In genomic region chr6:83523194-83523593, GRCm38 (mm10) we compare ENCODE assay signal across 19 mouse cellular contexts. TPM values are rescaled to one million over a fixed set of nuclear protein-coding genes. Genes with fewer than 3 reads are reported as not detected.
DNase-seq lines count a peak whose midpoint lies in the region; ATAC-seq and TF ChIP-seq lines count a peak whose summit lies in the region.
"Had no signal": no experiment of that assay in that cellular context is flagged by ENCODE, and none has a peak within 500 bp of the region (broad histone marks: within the 10 kb centered on the region; RNA-seq: fewer than 3 reads in every experiment).

No protein-coding gene starts in this region.

- H3K4me1 ChIP-seq in heart, embryonic 13.5 days, result peaks cover 23% of the 10 kb centered on the region
- peaks cover 14% of the 10 kb centered on the region for H3K4me1 ChIP-seq in cerebellum, adult 2 months (ENCODE audit: control insufficient read depth, insufficient read depth, low read length)
- peaks cover 13% of the 10 kb centered on the region for H3K4me1 ChIP-seq in liver, embryonic 13.5 days (replicated peaks)
- H3K4me1 ChIP-seq: embryonic facial prominence, embryonic 13.5 days; midbrain, embryonic 13.5 days; neural tube, embryonic 12.5 days had no signal

- no peak for TF ChIP-seq CTCF in cerebellum, adult 2 months (IDR thresholded peaks at IDR 0.05; ENCODE audit: borderline replicate concordance, insufficient read depth, low read depth, low read length)

- no peak for TF ChIP-seq POLR2A in cerebellum, adult 2 months (IDR thresholded peaks at IDR 0.05; ENCODE audit: borderline replicate concordance, insufficient read depth, low read length)

- H3K9ac ChIP-seq in heart, embryonic 13.5 days, result peak overlapping the region; percentile 50
- H3K9ac ChIP-seq in liver, embryonic 13.5 days, result 0 out of 2 replicates have a peak overlapping the region, but pooled peaks have one; percentile 29
- H3K9ac ChIP-seq: embryonic facial prominence, embryonic 13.5 days; heart, embryonic 15.5 days; midbrain, embryonic 13.5 days; neural tube, embryonic 12.5 days had no signal

- H3K4me2 ChIP-seq in heart, embryonic 13.5 days, result peak overlapping the region; percentile 36
- no peak overlapping the region for H3K4me2 ChIP-seq in liver, embryonic 13.5 days
- H3K4me2 ChIP-seq: embryonic facial prominence, embryonic 13.5 days; heart, embryonic 15.5 days; midbrain, embryonic 13.5 days; neural tube, embryonic 12.5 days had no signal

- no peaks in the 10 kb centered on the region for H3K9me3 ChIP-seq in heart, embryonic 13.5 days
- no peaks in the 10 kb centered on the region for H3K9me3 ChIP-seq in liver, embryonic 13.5 days (replicated peaks)
- H3K9me3 ChIP-seq: embryonic facial prominence, embryonic 13.5 days; heart, embryonic 15.5 days; hindbrain, embryonic 10.5 days; midbrain, embryonic 13.5 days; neural tube, embryonic 12.5 days had no signal

- no peaks in the 10 kb centered on the region for H3K36me3 ChIP-seq in heart, embryonic 13.5 days
- H3K36me3 ChIP-seq in liver, embryonic 13.5 days, result no peaks in the 10 kb centered on the region
- H3K36me3 ChIP-seq: embryonic facial prominence, embryonic 13.5 days; heart, embryonic 15.5 days; hindbrain, embryonic 10.5 days; midbrain, embryonic 13.5 days; neural tube, embryonic 12.5 days had no signal

- no peak overlapping the region for H3K27ac ChIP-seq in heart, embryonic 13.5 days (replicated peaks)
- H3K27ac ChIP-seq in cerebellum, adult 2 months (ENCODE audit: insufficient read depth, low read length), result peak overlapping the region; percentile 12
- H3K27ac ChIP-seq in liver, embryonic 13.5 days, result no peak overlapping the region
- H3K27ac ChIP-seq: embryonic facial prominence, embryonic 13.5 days; heart, embryonic 15.5 days; hindbrain, embryonic 10.5 days; midbrain, embryonic 13.5 days; neural tube, embryonic 12.5 days had no signal

- no peaks in the 10 kb centered on the region for H3K27me3 ChIP-seq in heart, embryonic 13.5 days (replicated peaks)
- H3K27me3 ChIP-seq in cerebellum, adult 2 months (ENCODE audit: control insufficient read depth, insufficient read depth, low read length), result no peaks in the 10 kb centered on the region
- peaks cover 4% of the 10 kb centered on the region; the same call in 1 of the 2 replicates for H3K27me3 ChIP-seq in liver, embryonic 13.5 days
- H3K27me3 ChIP-seq: embryonic facial prominence, embryonic 13.5 days; heart, embryonic 15.5 days; midbrain, embryonic 13.5 days; neural tube, embryonic 12.5 days had no signal

- no peak for ATAC-seq in heart, embryonic 13.5 days (ENCODE audit: extremely low read depth, insufficient number of reproducible peaks, low FRiP score, low TSS enrichment)
- ATAC-seq in liver, embryonic 13.5 days (ENCODE audit: low read depth), result no peak
- ATAC-seq: forebrain, embryonic 14.5 days; midbrain, embryonic 13.5 days had no signal

- WGBS in heart, embryonic 13.5 days, result 7% methylated on average over 6 of the region's 6 CpGs
- 12% methylated on average over 6 of the region's 6 CpGs for WGBS in cerebellum, adult 2 months
- WGBS in liver, embryonic 13.5 days (ENCODE audit: insufficient replicate concordance), result 34% methylated on average over 6 of the region's 6 CpGs

- no peak overlapping the region for H3K4me3 ChIP-seq in heart, embryonic 13.5 days
- H3K4me3 ChIP-seq in cerebellum, adult 2 months (replicated peaks; ENCODE audit: insufficient read depth, low read depth, low read length), result no peak overlapping the region
- no peak overlapping the region for H3K4me3 ChIP-seq in liver, embryonic 13.5 days (replicated peaks)
- H3K4me3 ChIP-seq: embryonic facial prominence, embryonic 13.5 days; heart, embryonic 15.5 days; hindbrain, embryonic 10.5 days; midbrain, embryonic 13.5 days; neural tube, embryonic 12.5 days had no signal

- no peak for DNase-seq in heart, adult 18-20 months
- DNase-seq in brain, adult 2 months (ENCODE audit: low read depth, low spot score), result peak; percentile 63
- DNase-seq in cerebellum, adult 2 months, result peak; percentile 50 to 52
- DNase-seq in liver, embryonic 13.5 days, result no peak
- DNase-seq in kidney, postnatal 14 days, result no peak
- DNase-seq in adrenal gland, postnatal 14 days, result no peak
- DNase-seq: B cell, adult 2 months; gastrocnemius, postnatal 14 days; lung, postnatal 14 days; right cerebral cortex, postnatal 4 days; thymus, postnatal 4 days had no signal

RNA-seq across cellular contexts. Expression of gene Actg2, which starts 12.9 kb away (rescaled TPM):
- polyA plus RNA-seq in heart, embryonic 13.5 days (2015; fragmentation: Nextera tagmentation; extraction: Ambion mirVana), result 15.2 and 20.7 TPM in 2 replicates
- 1 to 10 TPM in 1 of 2 experiments, under 1 TPM in 1; 0.84 to 1.9 TPM for total RNA-seq in heart, adult 18-20 months (2021)
- polyA plus RNA-seq in cerebellum, adult 2 months (2012; rRNA removed), result 0.76 and 0.97 TPM in 2 replicates
- polyA plus RNA-seq in liver, embryonic 13.5 days (2015; fragmentation: Nextera tagmentation; extraction: Ambion mirVana), result 5.9 and 6.1 TPM in 2 replicates
- 2.0 and 5.0 TPM in 2 replicates for total RNA-seq in adrenal gland, postnatal 14 days (2021)
- total RNA-seq: megakaryocyte, adult 5-6 weeks had no signal

RNA-seq across cellular contexts. Expression of gene Dguok, which starts 16.4 kb away (rescaled TPM):
- polyA plus RNA-seq in heart, embryonic 13.5 days (2015; fragmentation: Nextera tagmentation; extraction: Ambion mirVana), result 54.0 and 55.2 TPM in 2 replicates
- 10 to 100 TPM; 34.7 to 35.0 TPM for total RNA-seq in heart, adult 18-20 months (2021)
- 97.3 and 108 TPM in 2 replicates for polyA plus RNA-seq in cerebellum, adult 2 months (2012; rRNA removed)
- 25.3 and 29.1 TPM in 2 replicates for polyA plus RNA-seq in liver, embryonic 13.5 days (2015; fragmentation: Nextera tagmentation; extraction: Ambion mirVana)
- total RNA-seq in adrenal gland, postnatal 14 days (2021), result 45.2 and 46.6 TPM in 2 replicates

RNA-seq across cellular contexts. Expression of gene Stambp, which starts 49.3 kb away (rescaled TPM):
- polyA plus RNA-seq in heart, embryonic 13.5 days (2015; fragmentation: Nextera tagmentation; extraction: Ambion mirVana), result 21.4 and 24.2 TPM in 2 replicates
- 10 to 100 TPM; 10.2 to 13.8 TPM for total RNA-seq in heart, adult 18-20 months (2021)
- 39.0 and 41.8 TPM in 2 replicates for polyA plus RNA-seq in cerebellum, adult 2 months (2012; rRNA removed)
- 10.8 and 14.1 TPM in 2 replicates for polyA plus RNA-seq in liver, embryonic 13.5 days (2015; fragmentation: Nextera tagmentation; extraction: Ambion mirVana)
- 18.0 and 22.9 TPM in 2 replicates for total RNA-seq in adrenal gland, postnatal 14 days (2021)

Comparison
In these comparisons a context has a peak if more than half of its experiments do, and no peak if none do; other contexts are left out.
1. DNase-seq: peak in brain, adult 2 months (single experiment) and cerebellum, adult 2 months (2 of 2); none in heart, adult 18-20 months (0 of 2), liver, embryonic 13.5 days (single experiment), kidney, postnatal 14 days (single experiment) and adrenal gland, postnatal 14 days (single experiment).